Mouse (Mus musculus) bone marrow macrophage, adult 2 months (primary cell): ENCODE data around the gene Mc3r. TPM values are rescaled to one million over a fixed set of nuclear protein-coding genes. Genes with fewer than 3 reads are reported as not detected.

Experiments
- H3K27ac ChIP-seq: 2 replicates; pipeline ENCODE4 v1.5.1; 2012; ENCODE audit warnings: low read depth, low read length; ENCODE audit not compliant: insufficient read depth
- H3K4me1 ChIP-seq: 2 replicates; pipeline ENCODE4 v1.6.1; 2012; ENCODE audit warnings: low read length; ENCODE audit not compliant: control insufficient read depth, insufficient read depth
- H3K4me3 ChIP-seq: 2 replicates; pipeline ENCODE4 v1.5.1; 2012; ENCODE audit warnings: mild to moderate bottlenecking, low read length, moderate library complexity; ENCODE audit not compliant: insufficient read depth
- CTCF ChIP-seq: IDR thresholded peaks from 2 replicates; pipeline ENCODE4 v1.5.1; 2012; ENCODE audit warnings: low read depth, mild to moderate bottlenecking, low read length, moderate library complexity
- POLR2A ChIP-seq: IDR thresholded peaks from 2 replicates; pipeline ENCODE4 v1.6.1; 2012; ENCODE audit warnings: mild to moderate bottlenecking, low read depth, low read length, borderline replicate concordance
- polyA plus RNA-seq: library from polyadenylated mRNA; stranded (reverse); fragments of >200 nt; gene quantifications from 2 replicates; pipeline ENCODE4 v1.2.4, GENCODE M21; 2012; ENCODE audit not compliant: missing spikeins, insufficient read depth, insufficient read length

Mc3r gene
- polyA plus RNA-seq, 1 experiment = not detected

DNA sequence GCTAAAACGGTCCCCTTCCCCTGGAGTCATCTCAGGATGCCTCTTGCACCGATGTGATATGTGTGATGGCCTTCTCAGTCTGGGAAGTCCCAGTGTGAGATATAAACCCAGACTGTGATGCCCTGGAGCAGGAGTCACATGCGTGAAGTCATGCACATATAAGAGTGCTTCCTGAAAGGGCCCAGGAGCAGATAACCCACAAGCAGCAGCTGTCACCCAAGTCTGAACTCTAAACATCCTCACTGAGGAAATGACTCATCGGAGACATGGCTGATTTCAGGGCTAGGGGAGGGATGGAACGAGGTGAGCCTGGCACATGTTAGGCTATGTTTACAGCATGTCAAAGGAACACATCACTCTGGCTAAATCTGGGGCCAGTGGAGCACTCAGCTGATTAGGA is 27.9 kb downstream of the Mc3r start:
- H3K27ac ChIP-seq = peak overlapping the region; percentile 19; the same call in 1 of the 2 replicates
- H3K4me3 ChIP-seq = no peak overlapping the region
- TF ChIP-seq CTCF = no peak
- no peak for TF ChIP-seq POLR2A
- H3K4me1 ChIP-seq = peaks cover 5% of the 10 kb centered on the region; the same call in 1 of the 2 replicates

DNA sequence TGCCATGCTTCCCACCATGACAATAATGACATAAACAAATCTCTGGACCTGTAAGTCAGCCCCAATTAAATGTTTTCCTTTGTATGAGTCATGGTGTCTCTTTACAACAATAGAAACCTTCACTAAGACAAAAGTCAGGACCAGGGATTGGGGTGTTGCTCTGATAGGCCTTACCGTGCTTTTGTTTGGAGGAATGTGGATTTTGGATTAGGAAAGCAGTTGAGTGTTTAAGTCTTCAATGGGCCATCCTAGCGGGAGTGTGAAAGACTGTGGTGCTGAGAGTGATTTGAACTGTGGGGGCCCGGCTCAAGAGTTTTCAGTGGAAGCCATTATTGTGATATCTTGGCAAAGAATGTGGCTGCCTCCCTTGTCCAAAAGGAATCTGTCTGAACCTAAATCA is 30.7 kb downstream of the Mc3r start:
- TF ChIP-seq POLR2A (no peak), CTCF (no peak)
- H3K4me1 ChIP-seq = peaks cover 5% of the 10 kb centered on the region; the same call in 1 of the 2 replicates
- H3K27ac ChIP-seq = no peak overlapping the region
- H3K4me3 ChIP-seq = no peak overlapping the region

DNA sequence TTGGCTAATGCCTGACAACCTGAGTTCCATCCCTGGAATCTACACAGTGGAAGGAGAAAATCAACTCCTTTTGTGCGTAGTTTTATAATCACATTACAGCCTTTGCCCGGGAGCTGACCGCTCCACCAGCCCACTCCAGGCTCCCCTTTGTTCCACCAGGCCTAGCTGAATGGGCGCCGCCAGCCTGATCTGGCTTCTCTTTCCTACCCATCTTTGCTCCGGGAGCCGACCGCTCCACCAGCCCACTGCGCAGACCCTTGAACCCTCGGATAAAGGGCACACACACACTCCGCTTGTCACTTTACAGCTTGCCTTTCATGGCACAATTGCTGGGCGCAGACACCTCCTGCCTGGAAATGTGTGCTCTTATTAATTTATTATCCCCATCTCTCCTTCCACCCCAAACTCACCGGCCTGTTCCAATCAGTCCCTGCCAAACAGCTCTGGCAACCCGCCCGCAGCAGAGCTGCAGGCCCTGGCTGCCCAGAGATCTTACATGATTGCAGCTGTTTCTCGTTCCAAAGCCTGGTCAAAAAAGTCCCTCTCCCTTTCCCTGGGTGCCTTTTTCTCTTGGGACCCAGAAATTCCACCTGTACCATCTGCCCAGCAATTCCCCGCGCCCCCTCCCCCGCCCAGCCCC is 33.9 kb downstream of the Mc3r start:
- Histone ChIP-seq H3K27ac (no peak overlapping the region), H3K4me1 (0 out of 2 replicates have a peak, but pooled peaks cover 3% of the 10 kb centered on the region), H3K4me3 (no peak overlapping the region)
- TF ChIP-seq CTCF = no peak

DNA sequence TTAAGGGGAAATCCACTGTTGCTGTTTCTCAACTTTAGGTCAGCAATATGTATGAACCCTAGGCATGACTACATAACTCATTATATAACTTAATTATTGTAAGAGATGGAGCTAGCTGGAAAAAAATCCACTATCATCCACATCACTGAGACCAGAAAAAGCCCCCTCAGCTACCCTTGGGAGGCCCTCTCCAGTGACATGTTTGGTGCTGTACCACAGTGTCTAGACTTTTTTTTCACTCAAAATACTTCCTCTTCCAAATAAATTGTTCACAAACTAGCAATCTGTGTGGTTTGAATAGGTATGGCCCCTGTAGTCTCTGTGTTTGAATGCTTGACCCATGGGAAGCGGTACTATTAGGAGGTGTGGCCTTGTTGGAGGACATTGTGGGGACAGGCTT is 39.4 kb downstream of the Mc3r start:
- no peak for TF ChIP-seq POLR2A
- no peak for TF ChIP-seq CTCF
- Histone ChIP-seq H3K27ac (no peak overlapping the region), H3K4me3 (no peak overlapping the region), H3K4me1 (0 out of 2 replicates have a peak, but pooled peaks cover 5% of the 10 kb centered on the region)

DNA sequence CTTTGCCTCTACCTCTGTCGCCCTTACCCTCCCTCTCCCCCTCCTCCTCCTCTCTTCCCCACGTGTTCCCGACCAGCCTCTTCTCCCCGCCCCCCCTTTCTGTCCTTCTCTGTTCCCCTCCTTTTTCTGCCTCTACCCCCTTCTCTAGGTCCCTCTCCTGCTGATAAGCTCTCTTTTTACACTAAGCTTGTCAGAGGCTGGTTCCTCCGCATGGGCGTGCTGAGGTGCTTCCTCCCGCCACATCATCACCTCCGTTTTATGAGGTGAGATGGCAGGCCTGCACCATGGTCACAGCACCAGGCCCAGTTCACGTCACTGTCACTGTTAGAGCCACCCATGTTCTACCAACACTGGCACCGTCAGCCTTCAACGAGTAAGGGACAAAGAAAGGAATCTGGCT is 40.7 kb downstream of the Mc3r start:
- no peak overlapping the region for H3K27ac ChIP-seq
- H3K4me3 ChIP-seq = no peak overlapping the region
- TF ChIP-seq CTCF = no peak
- TF ChIP-seq POLR2A = no peak
- H3K4me1 ChIP-seq = 0 out of 2 replicates have a peak, but pooled peaks cover 5% of the 10 kb centered on the region

DNA sequence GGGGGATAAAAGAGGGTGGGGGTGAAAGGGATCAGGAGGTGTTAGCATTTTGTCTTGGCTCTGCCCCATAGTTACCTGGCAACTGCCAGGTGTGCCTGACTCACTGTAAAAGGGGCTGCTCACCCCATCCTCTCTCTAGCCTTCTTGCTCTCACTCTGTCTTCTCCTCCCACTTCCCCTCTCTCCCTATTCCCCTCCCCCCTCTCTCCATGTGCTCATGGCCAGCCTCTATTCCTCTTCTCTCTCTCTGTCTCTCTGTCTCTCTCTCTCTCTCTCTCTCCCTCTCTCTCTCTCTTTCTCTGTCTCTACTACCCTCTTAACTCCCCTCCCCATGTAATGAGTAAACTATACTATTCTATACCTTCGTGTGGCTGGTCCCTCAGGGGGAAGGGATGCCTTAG is 41.3 kb downstream of the Mc3r start:
- no peak for TF ChIP-seq CTCF
- no peak for TF ChIP-seq POLR2A
- Histone ChIP-seq H3K4me3 (no peak overlapping the region), H3K4me1 (0 out of 2 replicates have a peak, but pooled peaks cover 5% of the 10 kb centered on the region), H3K27ac (no peak overlapping the region)

DNA sequence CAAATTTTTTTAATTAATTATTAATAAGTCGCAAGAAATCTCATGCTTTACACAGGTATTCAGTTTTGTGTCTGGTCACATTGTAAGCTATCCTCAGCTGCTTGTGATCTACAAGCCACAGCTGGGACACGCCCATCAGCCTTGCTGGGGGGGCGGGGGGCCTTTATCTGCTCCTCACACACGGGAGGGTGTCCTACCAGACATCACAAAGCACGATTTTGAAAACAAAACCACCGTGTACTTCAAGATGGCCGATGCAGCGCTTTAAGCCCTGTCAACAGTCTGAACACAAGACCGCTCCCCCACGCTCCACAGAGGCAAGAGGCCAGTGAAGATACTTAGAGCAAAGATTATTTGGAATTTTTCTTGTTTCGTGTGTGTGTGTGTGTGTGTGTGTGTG is 42.2 kb downstream of the Mc3r start:
- no peak for TF ChIP-seq POLR2A
- no peak for TF ChIP-seq CTCF
- Histone ChIP-seq H3K4me3 (no peak overlapping the region), H3K4me1 (0 out of 2 replicates have a peak, but pooled peaks cover 5% of the 10 kb centered on the region), H3K27ac (no peak overlapping the region)

DNA sequence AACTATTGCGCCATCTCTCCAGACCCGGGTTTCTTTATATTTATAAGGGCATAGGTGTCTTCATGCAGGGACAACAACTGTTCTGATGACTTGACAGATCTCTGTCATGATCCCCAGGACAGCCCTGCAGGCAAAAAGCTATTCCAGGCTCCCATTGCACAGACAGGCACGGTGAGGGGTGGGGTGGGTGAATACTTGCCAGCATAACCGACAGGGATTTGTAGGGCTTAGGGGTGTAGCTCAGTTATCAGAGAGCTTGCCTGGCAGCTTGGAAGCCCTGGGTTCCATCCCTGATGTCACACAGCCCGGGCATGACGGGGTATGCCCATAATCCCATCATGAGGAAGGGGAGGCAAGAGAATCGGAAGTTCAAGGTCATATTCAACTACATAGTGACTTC is 42.7 kb downstream of the Mc3r start:
- H3K4me3 ChIP-seq = no peak overlapping the region
- H3K27ac ChIP-seq = no peak overlapping the region
- 0 out of 2 replicates have a peak, but pooled peaks cover 5% of the 10 kb centered on the region for H3K4me1 ChIP-seq
- TF ChIP-seq POLR2A (no peak), CTCF (no peak)

DNA sequence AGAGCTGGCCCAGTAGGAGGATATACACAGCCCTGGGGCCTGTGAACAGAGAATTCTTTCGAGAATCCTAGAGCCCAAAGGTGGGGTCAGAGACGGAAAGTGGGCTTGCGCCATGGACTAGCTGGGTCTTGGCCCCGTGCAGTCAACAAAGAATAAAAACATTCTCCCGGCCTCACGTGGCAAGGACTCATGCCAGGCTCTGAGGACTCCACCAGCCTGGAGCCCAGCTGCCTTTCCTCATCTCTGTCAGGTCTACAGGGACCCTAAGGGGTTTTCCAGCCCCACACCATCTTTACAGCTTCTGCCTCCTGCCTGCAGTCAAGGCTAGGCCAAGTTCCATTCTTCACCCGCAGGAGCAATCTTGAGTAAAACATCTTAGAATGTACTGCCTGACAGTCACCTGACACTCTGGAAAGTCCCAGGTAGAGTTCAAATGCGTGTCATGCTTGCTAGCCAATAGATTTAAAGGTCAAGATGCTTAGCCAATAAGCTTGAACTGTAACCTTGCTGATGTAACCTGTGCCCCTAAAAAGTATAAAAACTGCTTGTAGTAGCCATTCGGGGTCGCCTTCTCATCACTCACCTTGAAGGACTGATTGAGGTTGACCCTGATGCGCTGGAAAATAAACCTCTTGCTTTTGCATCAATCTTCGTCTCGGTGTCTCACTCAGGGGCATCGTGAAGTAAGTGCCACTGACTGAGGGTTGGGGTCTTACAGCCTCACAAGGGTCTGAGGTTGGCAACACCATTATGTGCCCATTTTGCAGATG is 43.6 kb downstream of the Mc3r start:
- no peak overlapping the region for H3K27ac ChIP-seq
- TF ChIP-seq POLR2A (no peak), CTCF (no peak)
- H3K4me1 ChIP-seq = 0 out of 2 replicates have a peak, but pooled peaks cover 4% of the 10 kb centered on the region
- no peak overlapping the region for H3K4me3 ChIP-seq
